Mouse (Mus musculus): ENCODE results near the gene Ralb. TPM values are rescaled to one million over a fixed set of nuclear protein-coding genes. Genes with fewer than 3 reads are reported as not detected.

Ralb gene
- polyA plus RNA-seq, 1 experiment = 20.8 TPM

DNA sequence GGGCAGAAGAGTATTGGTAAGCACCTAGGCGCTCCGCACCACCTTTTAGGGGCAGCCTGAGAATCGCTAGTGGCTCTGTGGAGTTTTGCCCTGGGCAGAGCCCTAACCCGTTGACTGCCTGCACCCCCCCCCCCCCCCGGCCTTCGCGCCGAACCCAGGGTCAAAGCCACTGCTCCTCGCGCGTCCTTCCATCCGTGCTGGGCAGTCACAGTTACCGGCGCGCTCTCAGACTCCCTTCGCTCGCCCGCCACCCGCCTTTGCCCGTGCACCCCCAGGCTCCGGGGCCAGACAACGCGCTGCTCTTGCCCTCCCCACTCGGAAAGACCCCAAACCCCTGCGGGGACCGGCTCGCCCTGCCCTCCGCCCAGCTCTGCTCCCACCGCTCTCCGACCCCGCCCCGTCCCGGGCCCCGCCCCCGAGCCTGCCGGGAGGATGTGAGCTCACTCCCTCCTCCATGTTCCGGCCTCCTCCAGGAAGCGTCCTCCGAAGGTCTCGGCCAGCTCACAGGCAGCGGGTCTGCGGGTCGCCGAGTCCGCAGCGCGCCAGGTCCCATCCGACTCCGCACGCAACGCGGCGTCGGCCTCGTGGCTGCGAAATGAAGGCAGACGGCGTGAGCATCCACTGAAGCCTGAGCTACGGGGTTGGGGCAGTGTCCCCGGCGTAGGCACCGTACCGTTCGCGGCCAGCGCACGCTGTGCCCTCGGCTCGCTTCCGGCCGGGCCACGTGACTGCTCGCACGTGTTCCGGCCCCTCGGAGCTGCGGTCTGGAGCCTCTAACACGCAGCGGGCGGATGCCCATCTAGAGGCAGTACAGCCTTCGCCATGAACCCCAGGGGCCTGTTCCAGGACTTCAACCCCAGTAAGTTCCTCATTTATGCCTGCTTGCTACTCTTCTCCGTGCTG is 21.3 kb upstream of the Ralb start, which contains the start of gene Tmem185b:
TSS of gene Tmem185b (plus strand) at position 472 of the 903 bp plus-strand sequence.
- TF ChIP-seq POLR2A (IDR thresholded peaks at IDR 0.05; ENCODE audit: extremely low read depth, insufficient read depth, low read length) = peak; percentile 63
- TF ChIP-seq CTCF (IDR thresholded peaks at IDR 0.05; ENCODE audit: extremely low read depth, insufficient read depth, low read length) = no peak
- peak within 1 kb of the TSS; percentile 61 for H3K27ac ChIP-seq (ENCODE audit: insufficient read depth, low read length)
- no peaks in the 10 kb centered on the region for H3K4me1 ChIP-seq (ENCODE audit: control insufficient read depth, insufficient read depth, low read length)
- H3K4me3 ChIP-seq (ENCODE audit: insufficient read depth, low read length) = peak within 1 kb of the TSS; percentile 79

DNA sequence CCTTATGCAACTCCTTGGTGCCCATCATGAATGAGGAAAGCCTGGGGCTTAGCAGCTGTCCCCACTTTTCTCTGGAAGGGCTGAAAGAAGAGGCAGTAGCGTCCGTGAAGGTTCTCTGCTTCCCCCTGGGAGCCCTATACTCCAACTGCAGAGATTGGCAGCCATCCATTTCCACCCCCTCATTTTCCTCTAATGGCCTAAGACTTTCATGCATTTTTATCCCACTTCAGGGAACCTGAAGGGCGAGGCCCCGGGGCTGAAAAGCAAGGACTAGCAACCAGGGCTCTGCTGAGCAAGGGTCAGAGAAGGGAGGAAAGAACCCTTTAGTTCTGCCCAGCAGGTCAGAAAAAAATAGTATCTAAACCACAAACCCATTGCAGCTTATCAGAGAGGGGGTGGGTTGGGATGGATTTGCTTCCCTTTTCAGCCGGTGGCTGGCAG is 20.4 kb upstream of the Ralb start:
- Histone ChIP-seq H3K4me1 (ENCODE audit: control insufficient read depth, insufficient read depth, low read length) (no peaks in the 10 kb centered on the region), H3K4me3 (ENCODE audit: insufficient read depth, low read length) (peak overlapping the region; percentile 79), H3K27ac (ENCODE audit: insufficient read depth, low read length) (no peak overlapping the region)
- TF ChIP-seq CTCF (IDR thresholded peaks at IDR 0.05; ENCODE audit: extremely low read depth, insufficient read depth, low read length) (no peak), POLR2A (IDR thresholded peaks at IDR 0.05; ENCODE audit: extremely low read depth, insufficient read depth, low read length) (no peak)

DNA sequence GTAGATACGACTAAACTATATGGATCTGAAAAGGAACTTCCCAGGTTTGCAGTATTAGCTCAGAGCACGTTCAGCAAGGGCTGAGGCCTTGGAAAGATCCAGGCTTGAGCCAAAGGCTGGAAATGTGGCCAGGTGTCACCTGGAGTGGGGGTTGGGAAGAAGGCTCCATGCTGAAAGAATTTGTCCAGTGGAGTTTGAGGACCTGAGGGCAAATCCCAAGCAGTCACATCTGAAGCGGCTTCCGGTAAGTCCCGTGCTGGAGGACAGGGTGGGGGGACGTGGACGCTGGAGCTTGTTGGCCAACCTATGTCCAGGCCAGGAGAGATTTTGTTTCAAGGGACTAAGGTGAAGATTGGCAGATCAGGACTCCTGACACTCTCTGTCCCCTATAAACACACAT is 19.2 kb upstream of the Ralb start:
- TF ChIP-seq CTCF (IDR thresholded peaks at IDR 0.05; ENCODE audit: extremely low read depth, insufficient read depth, low read length) (no peak), POLR2A (IDR thresholded peaks at IDR 0.05; ENCODE audit: extremely low read depth, insufficient read depth, low read length) (no peak)
- H3K27ac ChIP-seq (ENCODE audit: insufficient read depth, low read length) = no peak overlapping the region
- H3K4me1 ChIP-seq (ENCODE audit: control insufficient read depth, insufficient read depth, low read length) = no peaks in the 10 kb centered on the region
- no peak overlapping the region for H3K4me3 ChIP-seq (ENCODE audit: insufficient read depth, low read length)

DNA sequence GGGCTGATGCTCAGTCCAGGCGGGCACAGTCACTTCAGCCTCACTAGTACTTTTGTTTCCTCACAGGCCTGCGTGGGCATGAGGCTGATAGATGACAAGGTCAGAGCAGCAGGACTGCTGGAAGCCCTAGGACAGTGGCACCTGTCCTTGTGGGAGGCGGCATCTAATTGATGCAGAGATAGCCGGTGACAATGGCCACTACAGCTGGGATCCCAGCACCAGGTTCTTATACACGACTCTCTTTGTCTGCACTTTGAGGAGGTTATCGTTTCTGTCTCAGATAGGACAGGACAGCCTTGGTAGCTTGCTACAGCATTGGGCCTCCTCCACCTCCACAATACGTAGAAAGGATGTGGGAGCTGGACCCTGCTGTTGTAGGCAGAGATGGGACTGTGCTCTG is 18.8 kb upstream of the Ralb start:
- Histone ChIP-seq H3K4me3 (ENCODE audit: insufficient read depth, low read length) (no peak overlapping the region), H3K4me1 (ENCODE audit: control insufficient read depth, insufficient read depth, low read length) (no peaks in the 10 kb centered on the region), H3K27ac (ENCODE audit: insufficient read depth, low read length) (no peak overlapping the region)
- TF ChIP-seq CTCF (IDR thresholded peaks at IDR 0.05; ENCODE audit: extremely low read depth, insufficient read depth, low read length) (no peak), POLR2A (IDR thresholded peaks at IDR 0.05; ENCODE audit: extremely low read depth, insufficient read depth, low read length) (no peak)

DNA sequence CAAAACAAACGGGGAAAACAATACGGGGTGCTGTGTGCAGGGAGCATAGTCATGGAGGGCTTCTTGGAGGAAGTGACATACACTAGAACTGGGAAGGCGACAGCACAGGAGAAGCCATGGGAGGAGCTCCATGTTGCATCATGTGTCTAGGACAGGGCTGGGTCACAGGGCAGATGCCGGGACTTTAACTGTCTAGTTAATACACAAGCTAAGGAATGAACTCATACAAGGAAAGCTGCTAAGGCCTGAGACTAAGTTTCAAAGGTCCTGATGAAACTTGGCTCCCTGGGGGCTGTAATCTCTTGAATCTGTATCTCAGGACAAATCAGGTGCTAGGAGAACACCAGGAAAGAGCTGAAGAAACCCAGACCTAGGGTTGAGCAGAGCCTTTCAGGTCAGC is 18.1 kb upstream of the Ralb start:
- Histone ChIP-seq H3K4me1 (ENCODE audit: control insufficient read depth, insufficient read depth, low read length) (no peaks in the 10 kb centered on the region), H3K27ac (ENCODE audit: insufficient read depth, low read length) (no peak overlapping the region), H3K4me3 (ENCODE audit: insufficient read depth, low read length) (no peak overlapping the region)
- TF ChIP-seq CTCF (IDR thresholded peaks at IDR 0.05; ENCODE audit: extremely low read depth, insufficient read depth, low read length) (no peak), POLR2A (IDR thresholded peaks at IDR 0.05; ENCODE audit: extremely low read depth, insufficient read depth, low read length) (no peak)

DNA sequence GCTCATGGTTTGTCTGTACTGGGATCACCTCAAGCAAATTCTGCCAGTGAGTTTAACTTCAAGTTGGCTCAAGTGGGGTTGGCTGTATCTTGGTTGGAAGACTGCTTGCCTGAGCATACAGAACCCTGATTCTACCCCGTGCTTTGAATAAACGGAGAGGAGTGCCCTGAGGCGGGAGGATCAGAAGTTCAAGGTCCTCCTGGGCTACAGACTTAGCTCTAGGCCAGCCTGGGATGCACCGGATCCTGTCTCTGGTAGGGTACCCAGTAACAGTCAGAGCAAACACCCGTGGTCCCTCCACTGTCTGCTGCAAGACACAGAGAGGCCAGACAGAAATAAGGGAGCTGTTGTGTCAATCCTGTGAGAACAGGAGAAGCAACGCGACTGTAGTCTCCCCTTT is 17.1 kb upstream of the Ralb start:
- Histone ChIP-seq H3K27ac (ENCODE audit: insufficient read depth, low read length) (no peak overlapping the region), H3K4me1 (ENCODE audit: control insufficient read depth, insufficient read depth, low read length) (no peaks in the 10 kb centered on the region)
- TF ChIP-seq CTCF (IDR thresholded peaks at IDR 0.05; ENCODE audit: extremely low read depth, insufficient read depth, low read length) = no peak
- no peak for TF ChIP-seq POLR2A (IDR thresholded peaks at IDR 0.05; ENCODE audit: extremely low read depth, insufficient read depth, low read length)

DNA sequence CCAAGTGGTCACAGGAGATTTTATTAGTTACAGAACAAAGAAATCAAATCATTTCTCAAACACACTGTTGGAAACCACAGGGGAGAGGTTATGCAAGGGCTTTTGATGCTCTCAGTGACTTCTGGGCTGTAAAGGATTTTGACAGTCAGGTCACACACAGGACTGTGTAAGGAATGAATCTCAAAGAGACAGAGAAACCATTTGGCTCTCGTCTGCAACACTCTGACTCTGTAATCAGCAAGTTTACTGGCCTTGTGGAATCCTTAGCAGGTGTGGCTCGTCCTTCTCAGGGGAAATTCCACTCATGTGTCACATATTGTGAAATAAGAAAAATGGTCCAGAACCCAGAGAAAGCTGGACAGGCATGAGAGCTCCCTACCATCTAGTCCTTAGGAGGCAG is 16.4 kb upstream of the Ralb start:
- TF ChIP-seq CTCF (IDR thresholded peaks at IDR 0.05; ENCODE audit: extremely low read depth, insufficient read depth, low read length) = no peak
- TF ChIP-seq POLR2A (IDR thresholded peaks at IDR 0.05; ENCODE audit: extremely low read depth, insufficient read depth, low read length) = no peak
- no peak overlapping the region for H3K4me3 ChIP-seq (ENCODE audit: insufficient read depth, low read length)
- H3K4me1 ChIP-seq (ENCODE audit: control insufficient read depth, insufficient read depth, low read length) = no peaks in the 10 kb centered on the region
- H3K27ac ChIP-seq (ENCODE audit: insufficient read depth, low read length) = no peak overlapping the region

More for the DNA sequence above, 17.1 kb upstream of the Ralb start:
- H3K4me3 ChIP-seq (ENCODE audit: insufficient read depth, low read length) = no peak overlapping the region

DNA sequence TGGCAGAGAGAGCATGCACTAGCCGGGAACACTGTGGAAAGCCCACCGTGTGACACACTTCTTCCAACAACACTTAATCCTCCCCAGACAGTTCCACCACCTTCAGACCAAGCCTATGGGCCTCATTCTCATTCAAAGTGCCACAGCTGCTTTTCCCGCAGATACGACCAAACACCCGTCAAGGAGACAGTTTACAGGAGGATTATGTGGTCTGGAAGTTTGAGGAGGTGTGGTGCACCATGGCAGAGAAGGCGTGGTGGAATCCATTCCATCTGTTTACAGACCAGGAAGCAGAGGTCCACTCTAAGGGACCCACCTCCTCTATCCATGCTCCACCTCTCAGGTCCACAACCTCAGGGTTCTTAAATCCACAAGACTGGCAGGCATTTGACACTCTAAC is 14.7 kb upstream of the Ralb start:
- TF ChIP-seq CTCF (IDR thresholded peaks at IDR 0.05; ENCODE audit: extremely low read depth, insufficient read depth, low read length) (no peak), POLR2A (IDR thresholded peaks at IDR 0.05; ENCODE audit: extremely low read depth, insufficient read depth, low read length) (no peak)
- H3K4me1 ChIP-seq (ENCODE audit: control insufficient read depth, insufficient read depth, low read length) = no peaks in the 10 kb centered on the region
- H3K4me3 ChIP-seq (ENCODE audit: insufficient read depth, low read length) = no peak overlapping the region
- H3K27ac ChIP-seq (ENCODE audit: insufficient read depth, low read length) = no peak overlapping the region

DNA sequence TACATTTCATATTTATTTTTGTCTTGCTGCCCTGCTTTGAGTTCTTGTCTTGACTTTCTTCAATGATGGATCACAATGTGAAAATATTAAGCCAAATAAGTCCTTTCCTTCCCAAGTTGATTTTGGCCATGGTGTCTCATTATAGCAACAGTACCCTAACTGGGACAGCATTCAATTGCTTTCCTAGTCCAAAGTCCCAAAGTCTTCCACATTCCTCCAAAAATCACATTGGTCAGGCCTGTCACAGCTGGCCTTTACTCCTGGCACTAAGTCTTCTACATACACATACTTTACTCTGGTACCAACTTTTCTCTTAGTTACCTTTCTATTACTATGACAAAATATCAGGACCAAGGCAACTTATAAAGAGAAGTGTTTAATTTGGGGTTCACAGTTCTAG is 14.2 kb upstream of the Ralb start:
- H3K4me3 ChIP-seq (ENCODE audit: insufficient read depth, low read length) = no peak overlapping the region
- no peak overlapping the region for H3K27ac ChIP-seq (ENCODE audit: insufficient read depth, low read length)
- no peaks in the 10 kb centered on the region for H3K4me1 ChIP-seq (ENCODE audit: control insufficient read depth, insufficient read depth, low read length)
- TF ChIP-seq CTCF (IDR thresholded peaks at IDR 0.05; ENCODE audit: extremely low read depth, insufficient read depth, low read length) (no peak), POLR2A (IDR thresholded peaks at IDR 0.05; ENCODE audit: extremely low read depth, insufficient read depth, low read length) (no peak)

DNA sequence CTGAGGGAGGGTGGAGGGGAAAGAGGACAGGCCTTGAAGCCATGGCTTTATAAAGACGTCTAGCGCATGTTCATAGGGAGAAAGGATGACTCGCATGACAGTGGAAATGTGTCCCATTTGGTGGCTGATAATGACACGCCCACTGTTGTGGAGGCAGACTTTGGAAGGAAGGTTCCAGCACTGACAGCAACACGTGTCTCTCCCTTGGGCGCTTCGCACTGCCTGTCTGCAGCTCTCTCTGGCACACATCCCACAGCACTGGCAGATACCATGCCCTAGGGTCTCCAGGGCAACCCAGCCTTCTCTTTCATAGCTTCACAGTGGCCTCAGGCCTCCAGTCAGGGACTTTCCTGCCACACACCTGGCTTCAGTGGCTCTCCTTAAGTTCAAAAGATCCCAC is 13.5 kb upstream of the Ralb start:
- Histone ChIP-seq H3K27ac (ENCODE audit: insufficient read depth, low read length) (no peak overlapping the region), H3K4me1 (ENCODE audit: control insufficient read depth, insufficient read depth, low read length) (no peaks in the 10 kb centered on the region), H3K4me3 (ENCODE audit: insufficient read depth, low read length) (no peak overlapping the region)
- no peak for TF ChIP-seq CTCF (IDR thresholded peaks at IDR 0.05; ENCODE audit: extremely low read depth, insufficient read depth, low read length)
